Mouse (Mus musculus) adrenal gland, adult 18-20 months (tissue): ENCODE results near the gene Itpkc. TPM values are rescaled to one million over a fixed set of nuclear protein-coding genes. Genes with fewer than 3 reads are reported as not detected.
A peak's percentile ranks its signal among the peaks of the same experiment; 100 is the strongest.
"Not testable (repeated sequence)": the region's sequence is repeated elsewhere in the genome, so short reads cannot be mapped to it uniquely, and the experiment has no call there.

ENCODE experiments used
- DNase-seq, 2 experiments: peaks; one replicate each; pipeline ENCODE4 v3.0.0; 2021 to 2022; ENCODE audit warnings: low spot score in 2 of 2
- long read RNA-seq, 2 experiments: library from polyadenylated mRNA; stranded (forward); transcript quantifications; one replicate each; pipeline ENCODE4 v2.0.0; 2021
- total RNA-seq, 2 experiments: library from RNA; stranded (reverse); gene quantifications; 1 replicate in 1 of 2; 2 replicates in 1 of 2; pipeline ENCODE4 v1.2.3; 2021

Gene Itpkc
- total RNA-seq: 10 to 100 TPM; 14.5 to 17.9 TPM
- long read RNA-seq, experiment 1, transcript Itpkc-201 (7 exons, 3,247 nt): major isoform, 9 of 12 reads
- long read RNA-seq, experiment 1, partial matches to known transcripts: 0 of 12 reads
- long read RNA-seq, experiment 1, other reads (novel, unspliced or antisense): 3 of 12 reads
- long read RNA-seq, experiment 2, transcript Itpkc-201 (7 exons, 3,247 nt): major isoform, 37 of 49 reads
- long read RNA-seq, experiment 2, partial matches to known transcripts: 1 of 49 reads
- long read RNA-seq, experiment 2, other reads (novel, unspliced or antisense): 11 of 49 reads

DNA sequence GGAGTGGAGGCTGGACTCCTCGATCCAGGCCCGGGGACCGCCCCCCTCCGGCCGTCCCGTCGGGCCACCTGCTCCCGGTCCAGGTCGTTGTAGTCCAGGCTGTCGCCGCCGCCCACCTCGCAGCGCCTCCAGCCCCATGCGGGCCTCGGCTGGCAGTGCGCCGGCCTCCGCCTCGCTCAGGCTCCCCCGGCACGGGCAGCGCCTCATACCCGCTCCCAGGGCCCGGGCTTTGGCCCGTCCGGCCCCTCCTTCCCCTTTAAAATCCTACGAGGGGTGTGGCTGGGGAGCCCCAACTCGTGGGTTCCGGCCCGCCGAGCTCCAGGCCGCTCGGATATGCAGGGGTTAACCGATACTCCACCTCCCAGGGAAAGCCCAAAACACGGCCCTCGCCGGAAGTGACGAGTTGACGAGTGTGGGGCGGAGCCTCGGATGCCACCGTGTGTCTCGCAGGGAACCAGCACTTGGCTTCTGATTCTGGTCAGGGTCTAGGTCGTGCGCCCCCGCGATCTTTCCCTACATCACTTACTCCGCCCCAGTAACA, at the start of gene Itpkc:
TSS of gene Itpkc (minus strand) at position 381 of the 541 bp plus-strand sequence.
- peak; percentile 84 to 86 for DNase-seq

DNA sequence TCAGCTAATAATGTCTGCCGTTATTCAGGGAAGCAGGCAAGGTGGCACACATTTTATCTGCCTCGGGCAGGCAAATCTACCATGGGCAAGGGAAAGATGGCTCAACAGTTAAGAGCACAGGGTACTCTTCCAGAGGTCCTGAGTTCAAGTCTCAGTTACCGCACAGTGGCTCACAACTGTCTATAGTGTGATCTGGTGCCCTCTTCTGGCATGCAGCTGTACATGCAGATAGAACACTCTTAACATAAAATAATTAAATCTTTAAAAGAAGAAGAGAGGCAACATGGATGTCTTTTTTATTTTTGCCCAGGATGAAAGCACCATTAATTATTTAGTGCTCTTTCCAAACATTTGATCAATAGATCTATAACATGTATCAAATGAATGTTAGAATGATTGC, 48.7 kb upstream of the Itpkc start:
- no peak for DNase-seq

DNA sequence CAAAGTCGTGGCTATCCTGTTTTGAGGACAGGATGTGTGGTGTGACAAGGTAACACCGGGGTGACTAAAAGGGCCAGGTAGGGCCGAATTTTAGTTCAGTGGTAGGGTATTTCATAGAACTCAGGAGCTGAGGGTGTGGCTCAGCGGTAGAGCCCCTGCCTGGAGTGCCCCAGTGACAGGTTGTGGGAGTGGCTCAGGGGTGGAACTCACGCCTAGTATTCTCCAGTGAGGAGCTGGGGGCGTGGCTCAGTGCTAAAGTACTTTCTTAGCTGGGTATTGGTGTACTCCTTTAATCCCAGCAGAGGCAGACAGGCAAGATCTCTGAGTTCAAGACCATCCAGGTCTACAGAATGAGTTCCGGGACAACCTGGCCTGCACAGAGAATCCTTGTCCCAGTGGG, 47.6 kb upstream of the Itpkc start:
- DNase-seq: no peak

DNA sequence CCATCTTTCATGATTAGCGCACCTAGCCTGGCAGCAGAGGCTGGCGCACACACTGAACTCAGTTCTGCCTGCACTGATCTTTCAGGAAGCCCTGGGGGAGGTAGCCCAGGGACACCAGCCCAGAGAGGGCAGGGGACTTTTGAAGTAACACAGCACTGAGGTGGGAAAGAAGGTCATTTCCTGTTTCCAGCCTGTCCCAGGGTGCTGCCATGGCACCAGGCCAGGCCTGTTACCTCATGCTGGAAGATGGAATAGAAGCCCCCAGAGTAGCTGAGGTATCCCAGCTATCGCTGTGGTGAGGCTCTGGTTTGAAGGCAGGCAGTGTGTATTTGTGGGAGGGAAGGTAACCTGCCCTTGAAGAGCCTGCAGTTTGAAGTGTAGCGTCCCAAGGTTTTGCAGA, 46.5 kb upstream of the Itpkc start:
- no peak for DNase-seq

DNA sequence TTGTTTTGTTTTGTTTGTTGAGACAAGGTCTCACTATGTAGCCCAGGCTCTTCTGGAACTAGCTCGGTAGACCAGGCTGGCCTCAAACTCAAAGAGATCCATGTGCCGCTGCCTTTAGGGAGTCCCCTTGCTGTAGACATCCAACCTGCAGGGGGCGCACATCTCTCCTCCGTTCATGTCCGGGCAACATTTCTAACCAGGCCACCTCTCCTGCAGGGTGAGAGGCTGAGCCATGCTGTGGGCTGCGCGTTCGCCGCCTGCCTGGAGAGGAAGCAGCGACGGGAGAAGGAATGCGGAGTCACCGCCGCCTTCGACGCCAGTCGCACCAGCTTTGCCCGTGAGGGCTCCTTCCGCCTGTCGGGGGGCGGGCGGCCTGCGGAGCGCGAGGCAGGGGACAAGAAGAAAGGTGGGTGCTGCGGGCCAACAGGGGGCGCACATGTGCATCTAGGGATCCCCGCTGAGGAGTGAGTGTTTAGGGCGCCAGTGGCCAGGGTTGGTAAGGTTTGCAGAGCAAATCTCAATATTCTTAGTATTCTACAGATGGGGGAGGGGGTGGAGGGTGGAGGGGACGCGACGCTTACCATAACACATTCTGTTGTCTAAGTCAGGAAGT, 45.4 kb upstream of the Itpkc start:
- no peak for DNase-seq

DNA sequence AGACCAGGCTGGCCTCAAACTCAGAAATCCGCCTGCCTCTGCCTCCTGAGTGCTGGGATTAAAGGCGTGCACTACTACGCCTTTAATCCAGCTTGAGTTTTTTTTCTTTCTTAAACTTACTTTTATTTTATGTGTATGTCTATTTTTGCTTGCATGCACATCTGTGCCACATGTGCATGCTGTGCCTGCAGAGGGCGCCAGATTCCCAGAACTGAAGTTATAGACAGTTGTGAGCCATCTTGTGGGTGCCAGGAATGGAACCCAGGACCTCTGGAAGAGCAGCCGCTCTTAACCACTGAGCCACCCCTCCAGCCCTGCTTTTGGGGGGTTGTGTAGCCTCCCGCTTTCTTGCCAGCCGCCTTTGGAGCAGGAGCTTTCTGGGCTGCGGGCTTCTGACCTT, 43.0 kb upstream of the Itpkc start:
- no peak for DNase-seq

DNA sequence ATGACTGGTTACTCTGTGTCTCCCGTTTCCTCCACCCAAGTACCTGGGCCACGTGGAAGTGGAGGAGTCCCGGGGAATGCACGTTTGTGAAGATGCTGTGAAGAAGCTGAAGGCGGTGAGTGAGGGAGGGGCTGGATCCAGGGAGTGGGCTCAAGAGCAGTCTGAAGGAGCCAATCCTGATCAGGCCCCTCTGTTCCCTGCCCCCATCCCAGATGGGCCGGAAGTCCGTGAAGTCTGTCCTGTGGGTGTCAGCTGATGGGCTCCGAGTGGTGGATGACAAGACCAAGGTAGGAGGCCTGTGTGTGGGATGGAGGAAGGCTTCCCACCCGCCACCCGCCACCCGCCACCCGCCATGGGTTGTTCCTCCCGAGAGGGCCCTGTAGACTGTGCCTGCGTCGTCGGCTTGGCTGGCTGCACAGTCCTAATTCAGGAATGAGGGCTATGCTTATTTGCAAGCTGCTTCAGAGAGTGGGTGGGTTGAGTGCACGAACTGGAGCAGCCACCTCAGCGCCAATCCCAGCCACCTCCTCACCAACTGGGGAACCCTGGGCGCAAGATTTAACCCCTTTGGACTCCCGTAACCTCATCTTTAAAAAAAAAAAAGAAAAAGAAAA, 38.2 kb upstream of the Itpkc start:
- DNase-seq: no peak

DNA sequence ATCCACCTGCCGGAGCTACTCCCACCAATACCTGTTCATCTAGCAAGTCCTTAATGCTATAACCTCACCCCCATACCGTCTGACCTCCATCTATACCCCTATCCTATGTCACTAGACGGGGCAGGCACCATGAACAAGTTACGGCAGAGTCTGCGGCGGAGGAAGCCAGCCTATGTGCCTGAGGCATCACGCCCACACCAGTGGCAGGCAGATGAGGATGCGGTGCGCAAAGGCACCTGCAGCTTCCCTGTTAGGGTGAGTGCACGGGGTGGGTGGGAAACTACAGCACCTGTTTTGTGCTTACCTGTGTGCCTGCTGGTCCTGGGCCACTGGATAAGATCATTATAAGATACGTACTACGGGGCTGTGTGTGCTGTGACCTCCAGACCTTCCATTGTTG, 36.3 kb upstream of the Itpkc start:
- DNase-seq: no peak

DNA sequence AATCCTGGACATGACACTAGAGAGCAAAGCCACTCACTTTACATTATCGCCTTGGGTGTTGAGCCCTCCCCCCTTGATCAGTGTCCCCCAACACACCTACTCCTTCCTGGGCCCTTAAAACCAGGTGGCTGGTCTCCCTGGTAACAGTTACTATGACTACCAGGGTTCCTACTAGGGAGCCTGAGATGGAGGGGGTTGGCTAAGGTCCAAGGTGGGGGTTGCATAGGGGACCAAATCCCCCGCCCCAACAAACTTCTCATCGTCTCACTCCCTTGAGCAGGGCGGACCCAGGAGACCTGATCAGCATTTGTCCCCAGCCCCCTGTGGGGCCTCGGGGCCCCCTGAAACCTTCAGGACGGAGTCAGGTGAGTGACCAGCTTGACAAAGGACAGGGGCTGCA, 33.4 kb upstream of the Itpkc start:
- no peak for DNase-seq

DNA sequence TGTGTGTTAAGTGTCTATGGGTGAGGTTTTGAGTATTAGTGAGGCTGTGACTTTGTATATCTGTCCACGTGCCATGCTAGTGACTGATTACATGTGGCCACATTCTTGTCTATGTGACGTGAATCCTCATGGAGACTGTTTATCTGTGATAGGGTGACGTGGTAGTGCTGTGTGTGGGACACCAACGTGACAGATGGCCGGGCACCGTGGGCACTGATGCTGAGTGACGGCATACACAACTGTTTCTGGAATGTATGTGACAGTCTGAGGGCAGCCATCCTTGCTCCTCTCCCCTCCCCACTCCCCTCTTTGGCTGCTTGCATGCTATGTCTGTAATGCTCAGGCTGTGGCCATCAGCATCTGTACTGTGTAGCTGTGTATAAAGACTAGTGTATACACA, 32.4 kb upstream of the Itpkc start:
- no peak for DNase-seq

DNA sequence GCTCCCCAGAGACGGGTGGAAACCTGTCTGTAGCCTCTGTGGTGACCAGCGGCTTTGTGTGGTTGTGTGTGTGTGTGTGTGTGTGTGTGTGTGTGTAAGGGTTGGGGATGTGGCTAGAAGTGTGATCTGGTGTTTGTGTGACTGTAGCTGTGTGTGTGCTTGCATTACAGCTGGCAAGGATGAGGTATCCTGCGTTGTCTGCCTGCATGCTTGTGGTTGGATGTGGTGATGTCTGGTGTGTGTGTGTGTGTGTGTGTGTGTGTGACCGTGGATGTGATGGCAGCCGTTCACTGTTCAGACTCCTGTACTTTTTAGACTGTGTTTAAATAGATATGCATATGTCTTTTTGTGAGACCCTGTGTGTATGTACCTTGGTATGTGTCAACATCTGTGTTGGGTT, 31.3 kb upstream of the Itpkc start:
- no peak for DNase-seq

DNA sequence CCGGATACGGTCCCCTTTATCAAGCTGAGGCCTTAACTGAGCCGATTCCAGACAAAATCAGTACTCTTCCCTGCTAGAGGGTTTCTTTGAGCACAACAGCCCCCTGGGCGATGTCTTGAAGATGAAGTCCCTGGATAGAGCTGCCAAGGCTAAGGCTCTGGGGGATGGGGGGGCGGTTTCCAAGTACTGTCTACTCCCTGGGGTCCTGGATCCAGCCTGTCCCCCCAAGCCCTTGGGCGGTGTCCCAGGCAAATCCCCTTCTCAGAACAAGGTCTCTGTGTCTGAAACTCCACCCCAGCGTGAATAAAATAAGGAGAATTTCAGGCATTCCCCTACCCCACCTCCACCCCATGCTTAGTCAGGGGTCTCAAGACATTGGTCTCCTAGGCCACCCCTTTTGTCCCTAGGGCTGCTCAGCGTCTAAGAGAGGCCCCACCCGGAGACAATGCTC, 30.8 kb upstream of the Itpkc start:
- no peak for DNase-seq

DNA sequence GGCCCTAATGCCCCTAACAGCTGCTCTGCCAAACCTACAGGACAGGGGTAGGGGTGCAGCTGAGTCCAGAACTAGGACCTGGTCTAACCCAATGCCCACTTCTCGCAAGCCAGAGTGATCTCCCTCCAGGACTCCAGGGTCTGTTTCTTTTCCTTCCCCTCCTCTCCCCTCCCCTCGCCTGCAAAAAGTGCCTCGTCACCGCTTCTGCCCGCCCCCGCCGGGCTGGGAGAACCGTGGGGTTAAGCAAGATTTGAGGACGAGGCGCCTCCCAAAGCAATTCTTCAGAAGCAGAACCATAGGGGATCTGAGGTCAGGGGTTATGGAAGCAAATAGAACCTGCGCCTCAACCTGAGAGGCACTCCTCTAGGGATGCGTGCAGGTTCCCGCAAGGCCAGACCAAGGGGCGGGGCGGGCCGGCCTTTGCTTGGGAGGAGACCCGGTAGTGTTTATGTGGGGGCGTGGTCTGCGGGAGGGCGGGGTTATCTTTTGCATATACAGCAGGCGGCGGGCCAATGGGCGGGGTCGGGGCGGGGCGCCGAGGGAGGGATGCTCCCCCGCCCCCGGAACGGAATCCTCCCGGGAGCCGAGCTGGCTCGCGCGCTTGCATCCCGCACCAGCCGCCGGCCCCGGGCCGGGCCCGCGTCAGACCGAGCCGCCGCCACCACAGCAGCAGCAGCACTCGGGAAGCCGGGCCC, 29.9 kb upstream of the Itpkc start, which contains the start of gene Numbl:
TSS of gene Numbl (plus strand) at position 229 of the 695 bp plus-strand sequence.
- DNase-seq: peak; percentile 88 to 91

DNA sequence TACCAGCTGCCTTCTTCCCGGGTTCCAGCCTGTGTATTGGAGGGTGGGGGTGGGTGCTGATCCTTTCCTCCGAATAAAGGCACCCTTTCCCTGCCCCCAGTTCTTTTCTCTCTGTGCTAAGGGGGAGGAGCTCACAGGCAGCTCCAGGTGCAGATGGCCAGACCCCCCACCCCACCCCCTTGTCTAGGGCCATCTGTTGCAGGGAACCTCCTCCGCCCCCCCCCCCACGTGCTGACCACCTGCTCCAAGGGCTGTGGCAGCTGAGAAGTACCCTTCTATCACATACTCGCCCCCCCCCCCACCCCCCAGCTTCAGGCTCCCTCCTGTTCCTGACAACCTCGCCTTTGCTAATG, 29.4 kb upstream of the Itpkc start:
- DNase-seq: no peak

DNA sequence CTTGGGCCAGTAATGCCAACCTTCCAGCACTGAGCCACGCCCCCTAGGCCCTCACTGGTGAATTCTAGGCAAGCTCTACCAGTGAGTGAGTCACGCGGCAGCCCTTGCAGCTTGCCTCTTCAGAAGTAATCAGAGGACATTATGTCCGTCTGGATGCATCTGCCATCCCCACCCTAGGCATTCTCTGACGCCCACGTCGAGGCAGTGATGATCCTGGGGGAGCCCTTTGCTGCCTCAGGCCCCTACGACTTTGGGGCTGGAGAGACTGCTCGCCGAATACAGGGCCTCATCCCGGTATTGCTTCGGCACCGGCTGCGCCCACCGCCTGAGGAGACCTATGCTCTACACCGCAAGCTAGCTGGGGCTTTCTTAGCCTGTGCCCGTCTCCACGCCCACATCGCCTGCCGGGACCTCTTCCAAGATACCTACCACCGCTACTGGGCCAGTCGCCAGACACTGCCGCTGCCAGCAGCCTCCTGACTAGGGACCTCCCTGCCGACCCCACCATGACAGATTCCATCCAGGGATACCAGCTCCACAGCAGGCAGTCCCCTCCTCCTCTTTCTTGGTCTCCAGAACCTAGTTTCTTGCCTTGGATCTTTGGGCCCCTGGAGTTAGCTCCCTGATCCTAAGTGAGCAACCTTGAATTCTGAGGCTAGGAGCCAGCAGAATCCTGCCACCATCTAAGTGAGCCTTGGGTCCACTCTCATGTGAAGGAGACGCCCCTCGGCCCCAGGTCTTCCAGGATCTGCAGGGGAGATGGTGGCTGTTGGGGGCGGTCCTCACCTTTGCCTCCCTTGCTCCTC, 28.8 kb upstream of the Itpkc start:
- DNase-seq: peak; percentile 44 to 48

DNA sequence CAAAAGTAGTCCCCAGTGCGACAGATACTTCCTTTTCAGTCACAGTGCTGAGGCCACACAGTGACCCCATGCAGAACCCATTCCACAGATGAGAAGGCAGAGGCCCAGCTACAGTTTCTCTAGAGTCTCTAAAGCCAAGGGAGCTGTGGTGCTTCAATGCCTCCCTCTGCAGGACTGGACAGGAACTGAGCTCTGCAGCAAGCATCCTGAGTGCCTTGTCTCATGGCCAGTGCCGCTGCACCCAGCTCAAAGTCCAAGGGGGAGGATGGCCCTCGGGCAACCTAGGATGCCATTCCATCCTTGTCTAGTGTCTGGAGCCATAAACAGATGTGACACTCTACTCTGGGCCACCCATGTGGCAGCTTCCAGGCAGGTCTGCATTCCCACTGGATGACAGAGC, 27.3 kb upstream of the Itpkc start:
- DNase-seq: no peak

DNA sequence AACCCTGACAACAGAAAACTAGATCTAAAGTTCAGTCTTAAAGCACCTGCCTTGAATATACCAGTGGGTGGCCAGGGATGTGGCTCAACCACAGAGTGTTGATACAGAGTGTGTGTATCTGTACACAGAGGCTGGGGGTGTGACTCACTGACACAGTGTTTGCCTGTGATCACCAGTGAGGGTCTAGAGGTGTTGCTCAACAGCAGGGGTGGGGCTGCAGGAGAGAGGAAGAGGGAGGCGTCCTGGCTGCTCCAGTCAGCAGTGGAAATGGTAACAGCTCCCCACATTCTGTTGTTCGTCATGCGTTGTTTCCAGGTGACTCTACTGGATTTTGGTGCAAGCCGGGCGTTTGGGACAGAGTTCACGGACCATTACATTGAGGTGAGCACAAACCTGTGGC, 23.5 kb upstream of the Itpkc start:
- DNase-seq: no peak

DNA sequence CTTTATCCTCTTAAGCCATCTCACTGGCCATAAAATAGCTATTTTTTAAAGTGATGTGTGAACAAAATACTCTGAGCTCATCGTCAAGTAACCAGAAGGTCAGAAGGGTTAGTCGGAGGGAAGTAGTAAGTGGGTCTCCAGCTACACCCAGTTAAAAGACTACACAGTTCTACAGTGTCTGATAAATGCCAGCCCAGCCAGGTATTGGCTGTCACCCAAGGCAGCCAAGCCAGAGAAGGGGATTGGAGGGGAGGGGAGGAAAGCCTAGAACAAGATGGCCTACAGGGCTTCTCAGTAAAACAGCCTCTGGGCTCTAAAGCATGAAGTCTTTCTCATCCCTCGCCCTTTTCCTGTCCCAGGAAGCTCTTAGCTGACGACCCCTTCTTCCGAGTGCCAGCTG, 21.5 kb upstream of the Itpkc start:
- no peak for DNase-seq

DNA sequence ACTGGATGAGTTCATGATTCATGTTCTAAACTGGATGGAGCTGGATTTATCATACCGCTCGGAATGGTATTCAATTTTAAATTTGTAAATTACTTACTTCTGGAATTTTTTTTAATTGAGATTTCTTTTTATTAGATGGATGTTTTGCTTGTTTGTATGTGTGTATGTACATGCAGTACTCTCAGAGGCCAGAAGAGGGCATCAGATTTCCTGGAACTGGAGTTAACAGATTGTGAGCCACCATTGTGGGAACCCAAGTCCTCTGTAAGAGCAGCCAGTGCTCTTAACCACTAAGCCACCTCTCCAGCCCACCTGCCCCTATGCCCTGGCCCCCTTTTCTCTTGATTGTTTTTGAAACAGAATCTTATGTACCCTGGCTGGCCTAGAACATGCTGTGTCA, 20.7 kb upstream of the Itpkc start:
- no peak for DNase-seq

DNA sequence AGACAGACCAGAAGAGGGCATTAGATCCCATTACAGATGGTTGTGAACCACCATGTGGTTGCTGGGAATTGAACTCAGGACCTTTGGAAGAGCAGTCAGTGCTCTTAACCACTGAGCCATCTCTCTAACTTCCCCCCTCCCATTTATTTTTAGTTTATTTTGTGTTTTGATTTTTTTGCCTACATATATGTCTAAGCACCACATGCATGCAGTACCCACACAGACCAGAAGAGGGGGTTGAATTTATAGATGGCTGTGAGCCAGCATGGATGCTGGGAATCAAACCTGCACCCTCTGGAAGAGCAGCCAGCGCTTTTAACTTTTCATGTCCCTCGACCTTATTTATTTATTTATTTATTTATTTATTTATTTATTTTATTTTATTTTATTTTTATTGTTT, 15.6 kb upstream of the Itpkc start:
- DNase-seq: not testable (repeated sequence)

DNA sequence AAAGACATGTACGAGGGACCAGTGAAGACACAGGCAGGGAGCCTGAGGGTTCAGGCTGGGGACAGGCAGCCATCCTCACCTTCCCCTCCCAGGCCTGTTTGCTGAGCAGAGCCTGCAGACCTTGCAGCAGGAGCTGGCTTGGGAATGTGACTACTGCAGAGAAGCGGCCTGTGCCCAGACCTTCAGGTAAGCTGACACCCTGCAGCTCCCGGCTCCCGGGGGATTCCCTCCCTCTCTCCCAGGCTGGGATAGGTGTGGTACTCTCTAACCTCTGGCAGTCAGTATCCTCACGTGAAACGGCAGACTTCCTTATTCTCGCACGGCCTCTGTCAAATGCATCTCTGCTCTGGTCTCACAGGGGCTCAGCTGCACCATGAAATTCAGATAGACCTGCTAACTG, 14.8 kb upstream of the Itpkc start:
- no peak for DNase-seq
